8 mouse cellular contexts compared by ENCODE assay signal in genomic region chr12:80131359-80132249, GRCm38 (mm10). TPM values are rescaled to one million over a fixed set of nuclear protein-coding genes. Genes with fewer than 3 reads are reported as not detected.
DNase-seq lines count a peak whose midpoint lies in the region; ATAC-seq and TF ChIP-seq lines count a peak whose summit lies in the region.

No protein-coding gene starts in this region.

- no peaks in the 10 kb centered on the region for H3K79me2 ChIP-seq in heart, adult 2 months (replicated peaks; ENCODE audit: control insufficient read depth, insufficient read depth, low read length)

- H3K4me3 ChIP-seq in heart, adult 2 months: peak overlapping the region; percentile 53
- peak overlapping the region; percentile 67 for H3K4me3 ChIP-seq in forebrain, embryonic 14.5 days (ENCODE audit: low read depth, low read length)
- peak overlapping the region; percentile 61 for H3K4me3 ChIP-seq in limb, embryonic 12.5 days (replicated peaks)
- H3K4me3 ChIP-seq in neural tube, embryonic 15.5 days (replicated peaks): peak overlapping the region; percentile 63

- peaks cover 6% of the 10 kb centered on the region; the same call in 1 of the 2 replicates for H3K36me3 ChIP-seq in heart, adult 2 months (ENCODE audit: control insufficient read depth, insufficient read depth, low read length)
- no peaks in the 10 kb centered on the region for H3K36me3 ChIP-seq in forebrain, embryonic 14.5 days (ENCODE audit: control insufficient read depth, insufficient read depth, low read length)
- peaks cover 14% of the 10 kb centered on the region; the same call in 1 of the 2 replicates for H3K36me3 ChIP-seq in limb, embryonic 12.5 days
- no peaks in the 10 kb centered on the region for H3K36me3 ChIP-seq in neural tube, embryonic 15.5 days

- H3K27me3 ChIP-seq in heart, adult 2 months (ENCODE audit: control insufficient read depth, insufficient read depth, low read length): no peaks in the 10 kb centered on the region
- no peaks in the 10 kb centered on the region for H3K27me3 ChIP-seq in forebrain, embryonic 14.5 days (replicated peaks; ENCODE audit: control insufficient read depth, insufficient read depth, low read length)
- no peaks in the 10 kb centered on the region for H3K27me3 ChIP-seq in limb, embryonic 12.5 days
- no peaks in the 10 kb centered on the region for H3K27me3 ChIP-seq in neural tube, embryonic 15.5 days (replicated peaks)

- DNase-seq in heart, adult 2 months: peak in 1 of 2 experiments; percentile 51
- DNase-seq in heart, postnatal 25 days (ENCODE audit: low spot score): no peak
- peak; percentile 57 for DNase-seq in CD4-positive, CD25-positive, alpha-beta regulatory T cell, adult 2 months (ENCODE audit: low read depth, low spot score)
- peak; percentile 18 for DNase-seq in forebrain, embryonic 14.5 days (ENCODE audit: low spot score)
- DNase-seq in cerebellum, adult 11 months: no peak
- no peak for DNase-seq in urinary bladder, postnatal 4 days (ENCODE audit: low spot score in 2 of 2)

- peak overlapping the region; percentile 99 for H3K27ac ChIP-seq in heart, adult 2 months
- peak overlapping the region; percentile 94 for H3K27ac ChIP-seq in forebrain, embryonic 14.5 days (ENCODE audit: low read depth, low read length)
- peak overlapping the region; percentile 98 for H3K27ac ChIP-seq in limb, embryonic 12.5 days
- H3K27ac ChIP-seq in neural tube, embryonic 15.5 days (replicated peaks): peak overlapping the region; percentile 95

- peaks cover 23% of the 10 kb centered on the region for H3K4me1 ChIP-seq in heart, adult 2 months (ENCODE audit: control insufficient read depth, insufficient read depth, low read length)
- H3K4me1 ChIP-seq in forebrain, embryonic 14.5 days (ENCODE audit: control insufficient read depth, insufficient read depth, low read length): peaks cover 23% of the 10 kb centered on the region
- H3K4me1 ChIP-seq in limb, embryonic 12.5 days (replicated peaks): peaks cover 39% of the 10 kb centered on the region
- H3K4me1 ChIP-seq in neural tube, embryonic 15.5 days: peaks cover 31% of the 10 kb centered on the region

- H3K9ac ChIP-seq in heart, adult 2 months (ENCODE audit: low read depth, low read length): peak overlapping the region; percentile 95
- peak overlapping the region; percentile 91; the same call in 1 of the 2 replicates for H3K9ac ChIP-seq in forebrain, embryonic 14.5 days (ENCODE audit: low read length)
- peak overlapping the region; percentile 96; the same call in 1 of the 2 replicates for H3K9ac ChIP-seq in limb, embryonic 12.5 days (replicated peaks)
- H3K9ac ChIP-seq in neural tube, embryonic 15.5 days (replicated peaks): peak overlapping the region; percentile 89

- intact Hi-C loops in heart, adult 2 months (cut with DNase I): loop anchor here (1.0 to 5.0 kb wide), 4 partner anchors 18 to 518 kb away; partner anchors contain the start of gene Zfp36l1
- intact Hi-C loops in heart, postnatal 25 days (cut with DNase I): loop anchor here (1.0 to 5.0 kb wide), 5 partner anchors 16 to 773 kb away; no protein-coding TSS in a partner anchor

- H3K4me2 ChIP-seq in forebrain, embryonic 14.5 days (ENCODE audit: low read length): peak overlapping the region; percentile 87
- H3K4me2 ChIP-seq in limb, embryonic 12.5 days: peak overlapping the region; percentile 72
- H3K4me2 ChIP-seq in neural tube, embryonic 15.5 days: peak overlapping the region; percentile 75

- no peaks in the 10 kb centered on the region for H3K9me3 ChIP-seq in forebrain, embryonic 14.5 days (replicated peaks; ENCODE audit: control insufficient read depth, low read length)
- H3K9me3 ChIP-seq in limb, embryonic 12.5 days: no peaks in the 10 kb centered on the region
- H3K9me3 ChIP-seq in neural tube, embryonic 15.5 days (replicated peaks): no peaks in the 10 kb centered on the region

- peak; percentile 23; the same call in 1 of the 2 replicates for TF ChIP-seq EP300 in heart, adult 2 months (IDR thresholded peaks at IDR 0.05; ENCODE audit: insufficient read depth, low read depth, low read length)

- 41% methylated on average over 17 of the region's 17 CpGs for WGBS in heart, adult 2 months
- WGBS in forebrain, embryonic 14.5 days: 46% methylated on average over 17 of the region's 17 CpGs
- WGBS in limb, embryonic 12.5 days: 61% methylated on average over 17 of the region's 17 CpGs
- WGBS in neural tube, embryonic 15.5 days: 56% methylated on average over 17 of the region's 17 CpGs

- TF ChIP-seq CTCF in heart, adult 2 months (IDR thresholded peaks at IDR 0.05): no peak

- TF ChIP-seq POLR2A in heart, adult 2 months (IDR thresholded peaks at IDR 0.05; ENCODE audit: insufficient read depth, low read depth, low read length): 0 out of 2 replicates have a peak, but pooled peaks have one; percentile 11

- ATAC-seq in forebrain, embryonic 14.5 days: peak; percentile 2; the same call in 1 of the 2 replicates
- ATAC-seq in limb, embryonic 12.5 days (ENCODE audit: insufficient number of reproducible peaks, insufficient read depth, low FRiP score, low TSS enrichment, low read depth): no peak
- ATAC-seq in neural tube, embryonic 15.5 days (ENCODE audit: low FRiP score): peak; percentile 5; the same call in 1 of the 2 replicates

RNA-seq across cellular contexts. Expression of gene Zfp36l1, which starts 18.8 kb away (rescaled TPM):
- 10 to 100 TPM; 74.4 to 79.4 TPM for total RNA-seq in heart, adult 2 months (2021)
- 43.3 and 65.0 TPM in 2 replicates for polyA plus RNA-seq in heart, adult 2 months (2012; rRNA removed)
- 100 to 1,000 TPM in 1 of 2 experiments, 10 to 100 TPM in 1; 96.9 to 110 TPM for total RNA-seq in heart, postnatal 25 days (2021)
- 39.7 and 45.5 TPM in 2 replicates for polyA plus RNA-seq in forebrain, embryonic 14.5 days (2014; fragmentation: Nextera tagmentation; extraction: Ambion mirVana)
- 80.7 and 89.8 TPM in 2 replicates for polyA plus RNA-seq in limb, embryonic 12.5 days (2016; fragmentation: Nextera tagmentation; extraction: Ambion mirVana)
- polyA plus RNA-seq in neural tube, embryonic 15.5 days (2015; fragmentation: Nextera tagmentation; extraction: Ambion mirVana): 33.6 and 54.3 TPM in 2 replicates

Comparison
In these comparisons a context has a peak if more than half of its experiments do, and no peak if none do; other contexts are left out.
1. DNase-seq: peak in CD4-positive, CD25-positive, alpha-beta regulatory T cell, adult 2 months (single experiment) and forebrain, embryonic 14.5 days (single experiment); none in heart, postnatal 25 days (single experiment), cerebellum, adult 11 months (single experiment) and urinary bladder, postnatal 4 days (0 of 2).
2. Peak in every context shown above with its lines, with median percentiles within 50 percentile points of each other: H3K27ac ChIP-seq, H3K4me3 ChIP-seq, H3K9ac ChIP-seq and H3K4me2 ChIP-seq.